Mouse (Mus musculus): ENCODE results near the gene Tns1.

DNA sequence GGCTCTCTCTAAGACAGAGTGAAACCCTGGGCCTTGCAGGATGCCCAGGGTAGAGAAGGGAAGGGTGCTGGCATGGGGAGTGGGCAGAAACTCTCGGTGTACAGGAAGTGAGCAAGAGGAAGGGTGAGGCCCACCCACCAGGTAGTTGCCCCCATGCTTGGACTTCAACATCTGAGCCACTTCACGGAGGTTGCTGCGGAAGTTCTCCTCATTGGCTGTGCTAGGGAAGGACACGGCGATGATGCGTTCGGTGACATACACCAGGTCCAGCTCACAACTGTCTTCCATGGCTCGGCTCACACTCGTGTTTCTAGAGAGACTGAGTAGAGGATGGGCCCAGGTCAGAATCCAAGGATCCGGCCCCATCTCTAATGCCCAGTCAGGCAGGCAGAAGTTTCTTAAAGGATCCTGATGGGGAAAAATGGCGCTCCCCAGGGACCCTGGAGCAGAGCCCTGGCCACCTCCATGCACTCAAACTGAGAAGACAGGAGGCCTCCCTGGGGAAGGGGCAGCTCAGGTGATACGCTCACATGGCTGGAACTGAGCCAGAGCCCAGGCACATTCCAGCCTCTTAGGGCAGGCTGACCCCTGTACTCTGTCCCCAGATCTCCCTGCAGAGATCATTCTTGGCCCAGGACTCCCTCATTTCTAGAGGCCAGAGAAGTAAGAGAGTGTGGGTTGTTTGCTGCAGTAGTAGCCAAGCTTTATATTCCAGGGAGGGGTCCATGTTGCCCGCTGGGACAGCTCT lies 129.0 kb downstream of the Tns1 start:
- TF ChIP-seq CTCF (IDR thresholded peaks at IDR 0.05) (no peak), EP300 (IDR thresholded peaks at IDR 0.05) (no peak)

Data from lung, postnatal 0 days (tissue).